Comparison of ENCODE assay signal across 9 mouse cellular contexts in genomic region chr4:70579654-70580053, GRCm38 (mm10). TPM values are rescaled to one million over a fixed set of nuclear protein-coding genes. Genes with fewer than 3 reads are reported as not detected.
A peak's percentile ranks its signal among the peaks of the same experiment; 100 is the strongest.
DNase-seq lines count a peak whose midpoint lies in the region; ATAC-seq and TF ChIP-seq lines count a peak whose summit lies in the region.
"Had no signal": no experiment of that assay in that cellular context is flagged by ENCODE, and none has a peak within 500 bp of the region (broad histone marks: within the 10 kb centered on the region; RNA-seq: fewer than 3 reads in every experiment).

No protein-coding gene starts in this region.

- H3K9ac ChIP-seq in forebrain, postnatal 0 days: no peak overlapping the region
- H3K9ac ChIP-seq in forebrain, embryonic 12.5 days: no peak overlapping the region

- ATAC-seq in forebrain, postnatal 0 days: no peak; the same call in 1 of the 2 replicates
- no peak for ATAC-seq in forebrain, embryonic 12.5 days (ENCODE audit: low FRiP score)

- no peak overlapping the region for H3K27ac ChIP-seq in forebrain, postnatal 0 days (ENCODE audit: low read depth, low read length)
- no peak overlapping the region for H3K27ac ChIP-seq in forebrain, embryonic 12.5 days

- no peaks in the 10 kb centered on the region for H3K4me1 ChIP-seq in forebrain, postnatal 0 days (ENCODE audit: insufficient read depth)
- H3K4me1 ChIP-seq in forebrain, embryonic 12.5 days: no peaks in the 10 kb centered on the region

- no peak overlapping the region for H3K4me3 ChIP-seq in forebrain, postnatal 0 days (ENCODE audit: low read depth, low read length)
- no peak overlapping the region for H3K4me3 ChIP-seq in forebrain, embryonic 12.5 days (replicated peaks)
- H3K4me3 ChIP-seq: myocyte had no signal

- no peaks in the 10 kb centered on the region for H3K27me3 ChIP-seq in forebrain, postnatal 0 days (ENCODE audit: insufficient read depth, low read length)
- H3K27me3 ChIP-seq in forebrain, embryonic 12.5 days: no peaks in the 10 kb centered on the region

- H3K9me3 ChIP-seq in forebrain, postnatal 0 days (ENCODE audit: low read length): no peaks in the 10 kb centered on the region
- H3K9me3 ChIP-seq in forebrain, embryonic 12.5 days: no peaks in the 10 kb centered on the region

- no peaks in the 10 kb centered on the region for H3K36me3 ChIP-seq in forebrain, postnatal 0 days (ENCODE audit: insufficient read depth)
- no peaks in the 10 kb centered on the region for H3K36me3 ChIP-seq in forebrain, embryonic 12.5 days (replicated peaks)

- peak; percentile 51 for DNase-seq in forebrain, postnatal 0 days
- peak; percentile 20 for DNase-seq in thymus, postnatal 14 days
- DNase-seq in thymus, postnatal 10 days (ENCODE audit: low spot score in 2 of 2): no peak
- peak; percentile 53 for DNase-seq in embryo, embryonic 11 days
- DNase-seq in kidney, postnatal 4 days: peak; percentile 59 to 65
- peak; percentile 57 for DNase-seq in lung, postnatal 25 days (ENCODE audit: low spot score)
- no peak for DNase-seq in spleen, postnatal 36 days (ENCODE audit: low spot score in 2 of 2)

- WGBS in forebrain, postnatal 0 days: 58% methylated on average over 3 of the region's 3 CpGs
- 56% methylated on average over 3 of the region's 3 CpGs for WGBS in forebrain, embryonic 12.5 days

- TF ChIP-seq CTCF in forebrain, postnatal 0 days (IDR thresholded peaks at IDR 0.05; ENCODE audit: low read depth): peak; percentile 74

- no peak overlapping the region for H3K4me2 ChIP-seq in forebrain, postnatal 0 days (ENCODE audit: low read depth)
- no peak overlapping the region for H3K4me2 ChIP-seq in forebrain, embryonic 12.5 days

RNA-seq across cellular contexts. Expression of gene Megf9, which starts 44.9 kb away (rescaled TPM):
- total RNA-seq in forebrain, postnatal 0 days (2014; rRNA removed): 60.3 and 64.9 TPM in 2 replicates
- polyA plus RNA-seq in forebrain, postnatal 0 days (2015; fragmentation: Nextera tagmentation; extraction: Ambion mirVana): 28.8 and 35.4 TPM in 2 replicates
- polyA plus RNA-seq in forebrain, embryonic 12.5 days (2016; fragmentation: Nextera tagmentation; extraction: Ambion mirVana): 33.2 and 33.6 TPM in 2 replicates

Comparison
In these comparisons a context has a peak if more than half of its experiments do, and no peak if none do; other contexts are left out.
1. DNase-seq: peak in forebrain, postnatal 0 days (single experiment), thymus, postnatal 14 days (single experiment), embryo, embryonic 11 days (single experiment), kidney, postnatal 4 days (2 of 2) and lung, postnatal 25 days (single experiment); none in thymus, postnatal 10 days (0 of 2) and spleen, postnatal 36 days (0 of 2).